Mouse (Mus musculus) ovary, postnatal 10 days (tissue): ENCODE results near the gene Znrd1.
"Not testable (repeated sequence)": the region's sequence is repeated elsewhere in the genome, so short reads cannot be mapped to it uniquely, and the experiment has no call there.

Source experiments
- DNase-seq: peaks from one replicate; pipeline ENCODE4 v3.0.0; 2022; ENCODE audit warnings: low spot score

The Znrd1 gene

GRCm38 (mm10) chr17:36957999-36958743 is at the start of gene Znrd1, which contains the start of gene Znrd1as:
TSS of gene Znrd1 (minus strand) at chr17:36958559.
TSS of gene Znrd1as (plus strand) at chr17:36958592.
- DNase-seq = peak; percentile 81

- no peak for DNase-seq
Measured at GRCm38 (mm10) chr17:37003366-37003765, 45.0 kb upstream of the Znrd1 start.

GRCm38 (mm10) chr17:37002364-37003330 is 44.3 kb upstream of the Znrd1 start:
- DNase-seq = peak; percentile 21

GRCm38 (mm10) chr17:37000863-37001262 is 42.5 kb upstream of the Znrd1 start, which contains the start of gene Zfp57:
TSS of gene Zfp57 (plus strand) at chr17:37001163.
- no peak for DNase-seq

- DNase-seq = no peak
Measured at GRCm38 (mm10) chr17:36998477-36998876, 40.1 kb upstream of the Znrd1 start.

GRCm38 (mm10) chr17:36997033-36997735 is 38.8 kb upstream of the Znrd1 start:
- DNase-seq = peak; percentile 50

- no peak for DNase-seq
Measured at GRCm38 (mm10) chr17:36995448-36995847, 37.1 kb upstream of the Znrd1 start.

GRCm38 (mm10) chr17:36994528-36994927 is 36.2 kb upstream of the Znrd1 start:
- DNase-seq = no peak

GRCm38 (mm10) chr17:36993770-36994325 is 35.5 kb upstream of the Znrd1 start:
- DNase-seq = no peak

GRCm38 (mm10) chr17:36992336-36993104 is 34.2 kb upstream of the Znrd1 start:
- DNase-seq = no peak

GRCm38 (mm10) chr17:36990630-36991029 is 32.3 kb upstream of the Znrd1 start:
- DNase-seq = not testable (repeated sequence)

GRCm38 (mm10) chr17:36989437-36989836 is 31.1 kb upstream of the Znrd1 start, which contains the start of gene H2-M5:
TSS of gene H2-M5 (minus strand) at chr17:36989537.
- DNase-seq = no peak

- no peak for DNase-seq
Measured at GRCm38 (mm10) chr17:36988475-36988874, 30.1 kb upstream of the Znrd1 start.

GRCm38 (mm10) chr17:36982253-36983155 is 24.1 kb upstream of the Znrd1 start:
- no peak for DNase-seq

- DNase-seq = no peak
Measured at GRCm38 (mm10) chr17:36981845-36982244, 23.5 kb upstream of the Znrd1 start.

- DNase-seq = no peak
Measured at GRCm38 (mm10) chr17:36981221-36981813, 23.0 kb upstream of the Znrd1 start, which contains the start of gene 2410137M14Rik. TSS of gene 2410137M14Rik (minus strand) at chr17:36981237.

GRCm38 (mm10) chr17:36973271-36973787 is 15.0 kb upstream of the Znrd1 start:
- no peak for DNase-seq

- no peak for DNase-seq
Measured at GRCm38 (mm10) chr17:36972791-36973190, 14.4 kb upstream of the Znrd1 start.
